Mouse (Mus musculus) kidney, adult 2 months (tissue): ENCODE measurements around the gene Vars2. TPM values are rescaled to one million over a fixed set of nuclear protein-coding genes. Genes with fewer than 3 reads are reported as not detected.

Experiments
- DNase-seq: peaks from one replicate; pipeline ENCODE4 v3.0.0; 2021
- H3K27ac ChIP-seq: fragments of 200-500 bp; 2 replicates; pipeline ENCODE4 v1.5.1; 2012; ENCODE audit warnings: low read depth, low read length, control low read depth, inconsistent platforms; ENCODE audit not compliant: insufficient read depth
- H3K27me3 ChIP-seq: fragments of 200-500 bp; replicated peaks from 2 replicates; pipeline ENCODE4 v1.6.1; 2012; ENCODE audit warnings: mild to moderate bottlenecking, moderate library complexity, low read length, inconsistent platforms; ENCODE audit not compliant: control insufficient read depth, insufficient read depth
- H3K36me3 ChIP-seq: fragments of 200-500 bp; 2 replicates; pipeline ENCODE4 v1.6.1; 2012; ENCODE audit warnings: mild to moderate bottlenecking, moderate library complexity, low read length, inconsistent platforms; ENCODE audit not compliant: control insufficient read depth, insufficient read depth
- H3K4me1 ChIP-seq: fragments of 200-500 bp; 2 replicates; pipeline ENCODE4 v1.6.1; 2011; ENCODE audit warnings: low read length; ENCODE audit not compliant: control insufficient read depth, insufficient read depth
- H3K4me3 ChIP-seq: fragments of 200-500 bp; 2 replicates; pipeline ENCODE4 v1.5.1; 2011; ENCODE audit warnings: mild to moderate bottlenecking, low read depth, low read length, control low read depth; ENCODE audit not compliant: insufficient read depth
- CTCF ChIP-seq: fragments of 200-500 bp; conservative IDR thresholded peaks from 2 replicates; pipeline ENCODE4 v1.5.1; 2011; ENCODE audit warnings: low read depth, mild to moderate bottlenecking, control low read depth, low read length, moderate library complexity, mixed read lengths; ENCODE audit not compliant: insufficient read depth, insufficient read length
- POLR2A ChIP-seq: fragments of 200-500 bp; IDR thresholded peaks from one replicate; pipeline ENCODE4 v1.6.1; 2011; ENCODE audit warnings: low read depth, low read length, control low read depth
- WGBS: fragments of 180-500 bp; shearing (Covaris S2); methylation state at CpG from one replicate; pipeline ENCODE4 v1.1.7; 2018; 5-methylcytosine and 5-hydroxymethylcytosine counted together
- polyA plus RNA-seq: library from polyadenylated mRNA; depleted of rRNA; stranded (reverse); fragments of >200 nt; gene quantifications from 2 replicates; pipeline ENCODE4 v1.2.3, GENCODE M21; 2012; rRNA removed

Vars2 gene
- 21.5 and 31.3 TPM in 2 replicates for polyA plus RNA-seq

GRCm38 (mm10) chr17:35667334-35668065, at the start of gene Vars2:
Vars2 (minus strand) TSS chr17:35667592.
- Histone ChIP-seq H3K36me3 (no peaks in the 10 kb centered on the region), H3K27ac (peak within 1 kb of the TSS; percentile 51), H3K4me1 (no peaks in the 10 kb centered on the region), H3K4me3 (peak within 1 kb of the TSS; percentile 81), H3K27me3 (no peaks in the 10 kb centered on the region)
- under 1% methylated on average over 61 of the region's 61 CpGs for WGBS
- peak; percentile 77 for TF ChIP-seq POLR2A
- no peak for TF ChIP-seq CTCF
- DNase-seq, result peak; percentile 98

- no peaks in the 10 kb centered on the region for H3K36me3 ChIP-seq
- TF ChIP-seq CTCF (no peak), POLR2A (no peak)
- DNase-seq, result no peak
- WGBS, result 90% methylated on average over 6 of the region's 6 CpGs
- H3K4me3 ChIP-seq, result no peak overlapping the region
- peaks cover 22% of the 10 kb centered on the region for H3K4me1 ChIP-seq
- no peaks in the 10 kb centered on the region for H3K27me3 ChIP-seq
- H3K27ac ChIP-seq, result no peak overlapping the region
Observed at GRCm38 (mm10) chr17:35717080-35717479, 49.7 kb upstream of the Vars2 start.

DNA sequence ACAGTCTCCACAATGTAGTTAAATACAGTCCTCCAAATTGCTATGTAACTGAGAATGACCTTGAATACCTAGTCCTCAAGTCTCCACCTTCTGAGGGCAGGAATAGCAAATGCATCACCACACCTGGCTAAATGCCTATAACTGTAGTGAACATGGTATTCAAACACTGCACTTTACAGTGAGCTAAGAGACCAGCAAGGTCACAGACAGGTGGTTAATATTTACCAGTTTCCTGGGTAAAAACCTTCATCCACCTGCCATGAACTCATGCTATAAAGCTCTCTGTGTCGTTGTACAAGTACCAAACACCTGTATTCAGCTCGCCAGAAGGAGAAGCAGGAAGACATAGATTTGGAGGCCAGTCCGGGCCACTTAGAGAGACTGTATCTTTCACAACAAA, 48.7 kb upstream of the Vars2 start:
- no peaks in the 10 kb centered on the region for H3K27me3 ChIP-seq
- 33% methylated on average over 3 of the region's 3 CpGs for WGBS
- TF ChIP-seq CTCF, result no peak
- no peak for TF ChIP-seq POLR2A
- no peak overlapping the region for H3K4me3 ChIP-seq
- H3K4me1 ChIP-seq, result peaks cover 15% of the 10 kb centered on the region
- no peaks in the 10 kb centered on the region for H3K36me3 ChIP-seq
- peak; percentile 90 for DNase-seq
- peak overlapping the region; percentile 76 for H3K27ac ChIP-seq

GRCm38 (mm10) chr17:35710705-35711347, 43.4 kb upstream of the Vars2 start:
- Histone ChIP-seq H3K4me1 (peaks cover 21% of the 10 kb centered on the region), H3K27me3 (no peaks in the 10 kb centered on the region), H3K4me3 (no peak overlapping the region), H3K27ac (peak overlapping the region; percentile 80), H3K36me3 (no peaks in the 10 kb centered on the region)
- 22% methylated on average over 8 of the region's 8 CpGs for WGBS
- TF ChIP-seq CTCF (no peak), POLR2A (no peak)
- DNase-seq, result peak; percentile 94

GRCm38 (mm10) chr17:35708611-35709010, 41.2 kb upstream of the Vars2 start:
- TF ChIP-seq CTCF (no peak), POLR2A (no peak)
- Histone ChIP-seq H3K36me3 (no peaks in the 10 kb centered on the region), H3K4me3 (no peak overlapping the region), H3K27me3 (no peaks in the 10 kb centered on the region), H3K27ac (no peak overlapping the region), H3K4me1 (peaks cover 28% of the 10 kb centered on the region)
- WGBS, result 81% methylated on average over 2 of the region's 2 CpGs
- DNase-seq, result no peak

DNA sequence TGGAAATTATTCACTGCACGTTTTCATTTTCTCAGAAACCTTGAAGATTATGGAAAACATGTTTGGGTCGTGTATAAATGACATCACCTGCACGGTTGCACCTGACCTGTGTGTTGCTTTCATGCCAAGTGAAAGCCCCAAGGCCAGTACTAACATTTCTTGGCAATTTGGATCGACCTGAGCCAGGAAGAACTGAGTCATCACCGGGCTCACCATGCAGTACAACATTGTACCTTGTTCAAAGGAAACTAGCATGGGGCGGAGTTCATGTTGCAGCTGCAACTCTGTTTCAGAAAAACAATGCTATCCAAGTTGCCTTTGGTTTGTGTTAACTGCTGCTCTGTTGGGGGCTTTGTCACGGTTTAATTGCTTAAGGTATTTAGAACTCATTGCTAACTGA, 40.5 kb upstream of the Vars2 start:
- H3K27ac ChIP-seq, result peak overlapping the region; percentile 65
- TF ChIP-seq CTCF (no peak), POLR2A (no peak)
- WGBS, result 26% methylated on average over 7 of the region's 7 CpGs

GRCm38 (mm10) chr17:35705836-35706235, 38.4 kb upstream of the Vars2 start:
- Histone ChIP-seq H3K27me3 (no peaks in the 10 kb centered on the region), H3K4me1 (peaks cover 23% of the 10 kb centered on the region), H3K27ac (peak overlapping the region; percentile 26; the same call in 1 of the 2 replicates), H3K36me3 (no peaks in the 10 kb centered on the region), H3K4me3 (no peak overlapping the region)
- DNase-seq, result peak; percentile 72
- 27% methylated on average over 4 of the region's 4 CpGs for WGBS
- peak; percentile 60 for TF ChIP-seq CTCF
- TF ChIP-seq POLR2A, result no peak

More for the DNA sequence above, 40.5 kb upstream of the Vars2 start:
- no peak overlapping the region for H3K4me3 ChIP-seq
- H3K27me3 ChIP-seq, result no peaks in the 10 kb centered on the region
- peaks cover 28% of the 10 kb centered on the region for H3K4me1 ChIP-seq
- no peaks in the 10 kb centered on the region for H3K36me3 ChIP-seq
- DNase-seq, result peak; percentile 83
